Mouse (Mus musculus) gastrocnemius, postnatal 4 days (tissue): ENCODE measurements around the gene Yipf1. TPM values are rescaled to one million over a fixed set of nuclear protein-coding genes. Genes with fewer than 3 reads are reported as not detected.

ENCODE experiments used
- DNase-seq, 2 experiments: peaks; one replicate each; pipeline ENCODE4 v3.0.0; 2021 to 2022; ENCODE audit warnings: low spot score in 2 of 2, mixed read lengths in 2 of 2
- long read RNA-seq, 2 experiments: library from polyadenylated mRNA; stranded (forward); transcript quantifications; one replicate each; pipeline ENCODE4 v2.0.0; 2021
- total RNA-seq, 2 experiments: library from RNA; stranded (reverse); gene quantifications; 2 replicates each; pipeline ENCODE4 v1.2.3; 2021

Yipf1 gene
- total RNA-seq: 10 to 100 TPM; 20.2 to 24.8 TPM
- long read RNA-seq, experiment 1, transcript Yipf1-201 (10 exons, 1,321 nt): major isoform, 36 of 48 reads
- long read RNA-seq, experiment 1, partial matches to known transcripts: 1 of 48 reads
- long read RNA-seq, experiment 1, other reads (novel, unspliced or antisense): 10 of 48 reads
- long read RNA-seq, experiment 2, transcript Yipf1-201 (10 exons, 1,321 nt): major isoform, 28 of 33 reads
- long read RNA-seq, experiment 2, partial matches to known transcripts: 0 of 33 reads
- long read RNA-seq, experiment 2, other reads (novel, unspliced or antisense): 4 of 33 reads

GRCm38 (mm10) chr4:107313690-107314478 lies at the start of gene Yipf1:
TSS of gene Yipf1 (plus strand) at chr4:107314363.
- peak; percentile 81 to 90 for DNase-seq

- no peak for DNase-seq
Measured at GRCm38 (mm10) chr4:107273683-107274082, 40.5 kb upstream of the Yipf1 start.

GRCm38 (mm10) chr4:107274511-107274910 lies 39.7 kb upstream of the Yipf1 start:
- no peak for DNase-seq

- no peak for DNase-seq
Measured at GRCm38 (mm10) chr4:107278188-107278707, 35.9 kb upstream of the Yipf1 start.

GRCm38 (mm10) chr4:107280843-107281475 lies 33.2 kb upstream of the Yipf1 start:
- no peak for DNase-seq

- DNase-seq: no peak
Measured at GRCm38 (mm10) chr4:107285446-107286200, 28.5 kb upstream of the Yipf1 start.

GRCm38 (mm10) chr4:107286386-107286785 lies 27.8 kb upstream of the Yipf1 start:
- no peak for DNase-seq

- DNase-seq: no peak
Measured at GRCm38 (mm10) chr4:107287517-107287916, 26.6 kb upstream of the Yipf1 start.

- no peak for DNase-seq
Measured at GRCm38 (mm10) chr4:107291611-107292272, 22.4 kb upstream of the Yipf1 start.

GRCm38 (mm10) chr4:107292273-107292662 lies 21.9 kb upstream of the Yipf1 start:
- DNase-seq: no peak

GRCm38 (mm10) chr4:107298071-107298606 lies 16.0 kb upstream of the Yipf1 start:
- DNase-seq: no peak

GRCm38 (mm10) chr4:107299779-107300340 lies 14.3 kb upstream of the Yipf1 start:
- DNase-seq: no peak

GRCm38 (mm10) chr4:107300371-107300770 lies 13.8 kb upstream of the Yipf1 start:
- no peak for DNase-seq

- no peak for DNase-seq
Measured at GRCm38 (mm10) chr4:107300902-107301555, 13.1 kb upstream of the Yipf1 start.

GRCm38 (mm10) chr4:107302221-107302620 lies 11.9 kb upstream of the Yipf1 start:
- no peak for DNase-seq

- no peak for DNase-seq
Measured at GRCm38 (mm10) chr4:107302832-107303231, 11.3 kb upstream of the Yipf1 start.

GRCm38 (mm10) chr4:107303531-107303930 lies 10.6 kb upstream of the Yipf1 start:
- DNase-seq: no peak

GRCm38 (mm10) chr4:107306966-107307365 lies 7.2 kb upstream of the Yipf1 start, which contains the start of gene Dio1:
TSS of gene Dio1 (minus strand) at chr4:107307169.
- no peak for DNase-seq

GRCm38 (mm10) chr4:107314479-107314805 lies 279 bp downstream of the Yipf1 start:
- DNase-seq: no peak
